Mouse (Mus musculus): ENCODE data around the gene Lhfp.

GRCm38 (mm10) chr3:53224141-53224540 lies 182.8 kb downstream of the Lhfp start:
- TF ChIP-seq CTCF (IDR thresholded peaks at IDR 0.05; ENCODE audit: low read depth) (no peak), EP300 (IDR thresholded peaks at IDR 0.05; ENCODE audit: low read depth) (no peak)
